Mouse (Mus musculus): ENCODE measurements at regions not wholly inside any gene's neighbourhood (a gene's known extent, or its start where the extent isn't known, plus 50 kb on each side); places are given as distances from the start of the nearest gene placed in this dataset.

DNA sequence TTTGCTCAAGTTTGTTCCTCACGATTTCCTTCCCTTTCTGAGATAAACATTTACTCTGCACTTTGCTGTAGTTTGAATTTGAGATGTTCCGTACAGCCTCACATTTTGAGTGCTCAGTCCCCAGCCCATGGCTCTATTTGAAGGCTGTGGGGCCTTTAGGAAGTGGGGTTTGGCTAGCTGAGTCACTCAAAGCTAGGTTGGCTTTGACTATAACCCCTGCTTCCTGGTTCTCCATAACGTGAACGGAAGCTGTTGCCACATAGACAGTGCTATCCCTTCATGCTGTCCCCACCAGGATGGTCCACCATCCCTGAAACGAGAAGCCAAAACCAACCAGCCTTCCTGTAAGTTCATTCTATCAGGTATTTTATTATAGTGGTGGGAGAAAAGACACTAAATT lies 111.1 kb downstream of the Evx1 start:
- TF ChIP-seq CTCF (IDR thresholded peaks at IDR 0.05; ENCODE audit: control insufficient read depth, insufficient read depth, insufficient replicate concordance, low read depth, low read length): no peak
- TF ChIP-seq POLR2A (IDR thresholded peaks at IDR 0.05; ENCODE audit: control insufficient read depth, low read depth, low read length): no peak
